Mouse (Mus musculus) embryonic facial prominence, embryonic 14.5 days (tissue): ENCODE results near the gene Alg3. TPM values are rescaled to one million over a fixed set of nuclear protein-coding genes. Genes with fewer than 3 reads are reported as not detected.
A peak's percentile ranks its signal among the peaks of the same experiment; 100 is the strongest.

Experiments used
- ATAC-seq: fragments of 200-750 bp; cut with Nextera tagmentation; 2 replicates; pipeline ENCODE4 v1.8.0; 2017; ENCODE audit warnings: low read depth, moderate number of reproducible peaks, moderate TSS enrichment
- DNase-seq: peaks from one replicate; pipeline ENCODE4 v3.0.0-alpha.2; 2015; ENCODE audit warnings: low spot score
- H3K27ac ChIP-seq: fragments of 300-500 bp; sonication (generic); replicated peaks from 2 replicates; pipeline ENCODE4 v1.5.1; 2014; ENCODE audit warnings: low read depth, mild to moderate bottlenecking, low read length, moderate library complexity
- H3K27me3 ChIP-seq: fragments of 300-500 bp; sonication (generic); replicated peaks from 2 replicates; pipeline ENCODE4 v1.6.1; 2014; ENCODE audit warnings: low read length; ENCODE audit not compliant: control insufficient read depth, insufficient read depth
- H3K36me3 ChIP-seq: fragments of 300-500 bp; sonication (generic); 2 replicates; pipeline ENCODE4 v1.6.1; 2014; ENCODE audit warnings: low read length, mixed read lengths; ENCODE audit not compliant: control insufficient read depth, insufficient read depth
- H3K4me1 ChIP-seq: fragments of 300-500 bp; sonication (generic); 2 replicates; pipeline ENCODE4 v1.6.1; 2014; ENCODE audit warnings: antibody characterized with exemption, low read length; ENCODE audit not compliant: control insufficient read depth, insufficient read depth
- H3K4me2 ChIP-seq: fragments of 300-500 bp; sonication (generic); 2 replicates; pipeline ENCODE4 v1.6.1; 2014; ENCODE audit warnings: low read depth, mild to moderate bottlenecking, low read length, moderate library complexity, mixed read lengths
- H3K4me3 ChIP-seq: fragments of 300-500 bp; sonication (generic); 2 replicates; pipeline ENCODE4 v1.5.1; 2014; ENCODE audit warnings: low read depth, mild to moderate bottlenecking, low read length
- H3K9ac ChIP-seq: fragments of 300-500 bp; sonication (generic); 2 replicates; pipeline ENCODE4 v1.6.1; 2014; ENCODE audit warnings: low read depth, mild to moderate bottlenecking, low read length, moderate library complexity, mixed read lengths
- H3K9me3 ChIP-seq: fragments of 300-500 bp; sonication (generic); 2 replicates; pipeline ENCODE4 v1.6.1; 2016; ENCODE audit warnings: low read length; ENCODE audit not compliant: control insufficient read depth
- WGBS: fragments of 180-500 bp; shearing (Covaris S2); extraction: QIAGEN DNeasy Blood & Tissue Kit; methylation state at CpG from one replicate; pipeline ENCODE4 v1.1.7; 2014; 5-methylcytosine and 5-hydroxymethylcytosine counted together
- polyA plus RNA-seq: library from polyadenylated mRNA; unstranded; fragments of >200 nt; fragmentation: Nextera tagmentation; extraction: Ambion mirVana; gene quantifications from 2 replicates; pipeline ENCODE4 v1.2.1, GENCODE M21; 2014

Gene Alg3
- polyA plus RNA-seq, 1 experiment from 2014 or later: 40.2 TPM

DNA sequence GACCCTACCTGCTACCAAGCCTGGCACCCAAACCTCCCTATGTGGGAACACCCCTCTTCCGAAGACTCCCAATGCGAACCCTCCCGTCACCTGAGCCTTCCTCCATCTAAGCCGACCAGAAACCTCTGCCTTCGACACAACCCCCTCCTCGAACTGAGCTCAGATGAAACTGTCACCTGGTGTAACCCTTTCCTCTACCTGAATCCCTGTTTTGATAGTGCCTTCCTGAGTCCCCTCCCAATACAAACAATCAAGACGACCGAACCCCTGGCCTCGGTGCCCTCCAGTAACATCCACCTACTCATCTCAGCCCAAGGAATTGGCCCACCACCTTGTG, 8.8 kb upstream of the Alg3 start:
- 2% methylated on average over 9 of the region's 9 CpGs for WGBS
- ATAC-seq: 0 out of 2 replicates have a peak, but pooled peaks have one; percentile 7
- Histone ChIP-seq H3K27ac (no peak overlapping the region), H3K27me3 (peaks cover 31% of the 10 kb centered on the region), H3K4me3 (peak overlapping the region; percentile 74), H3K4me2 (peak overlapping the region; percentile 99), H3K9ac (peak overlapping the region; percentile 75; the same call in 1 of the 2 replicates), H3K9me3 (no peaks in the 10 kb centered on the region), H3K36me3 (no peaks in the 10 kb centered on the region), H3K4me1 (peaks cover 20% of the 10 kb centered on the region)
- no peak for DNase-seq

DNA sequence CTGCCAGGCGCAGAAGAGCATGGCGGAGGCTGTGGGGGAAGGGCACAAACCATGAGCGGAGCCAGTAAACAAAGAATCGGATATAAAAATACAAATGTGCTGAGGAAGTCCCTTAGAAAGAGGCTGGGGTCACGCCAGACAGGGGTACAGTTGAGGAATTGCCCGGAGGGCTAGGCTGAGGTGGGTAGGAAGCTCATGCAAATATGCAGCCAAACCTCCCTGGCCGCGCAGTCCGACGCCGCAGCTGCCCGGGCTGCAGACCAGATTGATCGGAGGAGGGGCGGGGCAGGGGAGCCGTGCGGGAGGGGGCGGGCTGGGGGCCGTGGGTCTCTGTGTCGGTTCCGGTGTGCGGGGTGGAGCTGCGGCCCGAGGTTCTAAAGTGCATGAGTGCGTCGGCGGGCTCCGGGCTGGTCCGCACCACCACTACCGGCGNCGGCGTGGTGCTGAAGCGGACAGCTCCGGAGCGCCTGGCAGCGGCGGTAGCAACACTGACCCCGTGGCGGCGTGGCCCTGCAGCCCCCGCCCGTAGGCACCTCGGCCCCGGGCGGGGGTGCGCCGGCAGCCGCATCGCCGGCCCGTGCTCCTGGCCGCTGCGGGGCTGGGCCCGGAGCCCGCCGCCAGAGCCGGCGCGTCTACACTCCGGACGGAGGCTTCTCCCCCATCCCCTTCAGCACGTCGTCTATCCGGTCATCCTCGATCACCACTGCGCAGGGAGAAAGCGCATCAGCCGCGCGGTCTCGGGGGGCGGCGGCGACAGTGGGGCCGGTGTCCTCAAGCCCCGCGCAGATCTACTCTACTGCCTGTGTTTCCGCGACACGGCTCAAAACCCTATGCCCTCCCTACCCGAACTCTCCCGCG, 8.2 kb upstream of the Alg3 start:
- DNase-seq (peak; percentile 54), ATAC-seq (peak; percentile 52)
- Histone ChIP-seq H3K27ac (no peak overlapping the region), H3K4me2 (peak overlapping the region; percentile 99), H3K4me1 (peaks cover 20% of the 10 kb centered on the region), H3K9ac (peak overlapping the region; percentile 75; the same call in 1 of the 2 replicates), H3K36me3 (no peaks in the 10 kb centered on the region), H3K4me3 (peak overlapping the region; percentile 74), H3K27me3 (peaks cover 31% of the 10 kb centered on the region), H3K9me3 (no peaks in the 10 kb centered on the region)
- WGBS: 11% methylated on average over 16 of the region's 83 CpGs

DNA sequence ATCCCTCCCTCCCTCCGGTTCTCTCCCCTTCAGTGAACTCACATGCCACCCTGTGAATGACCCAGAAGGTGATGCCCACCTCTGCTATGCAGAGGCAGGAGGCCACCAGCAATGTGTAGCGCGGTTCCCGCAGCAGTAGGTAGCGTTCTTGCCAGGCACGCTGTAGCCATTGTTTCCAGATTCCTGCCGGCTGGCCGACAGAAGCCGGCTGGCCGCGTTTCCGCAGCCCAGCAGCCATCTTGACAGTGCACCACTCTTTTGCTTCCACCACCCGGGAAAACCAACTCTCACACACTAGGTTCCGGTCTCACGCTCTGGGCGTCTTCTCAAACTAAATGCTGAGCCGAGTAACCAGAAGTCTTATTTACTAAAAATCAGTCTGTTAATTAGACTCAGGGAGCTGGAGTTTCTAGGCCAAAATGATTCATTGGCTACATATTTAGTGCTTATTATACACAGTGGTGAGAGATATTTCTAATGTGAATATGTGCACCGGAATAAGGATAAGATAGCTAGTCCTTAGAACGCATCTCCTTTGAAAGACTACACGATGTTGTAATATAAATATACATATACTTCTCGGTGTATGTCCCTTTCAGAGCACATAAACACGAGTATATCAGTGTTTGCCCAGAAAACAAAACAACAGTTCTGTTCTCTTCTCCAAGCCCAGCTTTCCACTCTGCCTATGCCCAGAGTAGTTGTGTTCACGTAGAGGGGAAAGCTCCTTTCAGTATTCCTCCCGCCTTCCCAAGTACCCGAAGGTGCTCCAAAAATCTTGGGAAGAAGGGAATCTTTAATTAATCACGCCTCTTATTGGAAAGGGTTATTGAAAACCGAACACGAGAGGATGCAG, 806 bp downstream of the Alg3 start:
- Histone ChIP-seq H3K9ac (peak overlapping the region; percentile 83), H3K27ac (peak overlapping the region; percentile 56), H3K4me1 (peaks cover 11% of the 10 kb centered on the region), H3K4me3 (peak overlapping the region; percentile 84), H3K9me3 (no peaks in the 10 kb centered on the region), H3K36me3 (peaks cover 22% of the 10 kb centered on the region), H3K4me2 (peak overlapping the region; percentile 84), H3K27me3 (no peaks in the 10 kb centered on the region)
- WGBS: 1% methylated on average over 28 of the region's 28 CpGs
- DNase-seq: peak; percentile 89
- peak; percentile 74 for ATAC-seq

DNA sequence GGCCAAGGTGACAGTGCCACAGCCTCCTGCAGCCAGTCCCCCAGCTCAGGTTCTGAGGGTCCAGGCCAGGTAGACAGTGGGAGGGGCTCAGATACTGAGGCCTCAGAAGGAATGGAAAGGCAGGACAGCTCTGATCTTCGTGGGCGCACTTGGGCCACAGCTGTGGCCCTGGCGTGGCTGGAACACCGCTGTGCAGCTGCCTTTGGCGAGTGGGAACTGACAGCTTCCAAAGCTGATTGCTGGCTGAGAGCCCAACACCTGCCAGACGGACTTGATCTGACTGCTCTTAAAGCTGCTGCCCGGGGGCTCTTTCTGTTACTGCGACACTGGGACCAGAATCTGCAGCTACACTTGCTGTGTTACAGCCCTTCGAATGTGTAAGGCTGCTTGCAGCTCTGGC, 6.8 kb downstream of the Alg3 start:
- H3K36me3 ChIP-seq: peaks cover 37% of the 10 kb centered on the region
- ATAC-seq (peak; percentile 62; the same call in 1 of the 2 replicates), DNase-seq (peak; percentile 88)
- H3K27ac ChIP-seq: no peak overlapping the region
- H3K4me2 ChIP-seq: no peak overlapping the region
- no peaks in the 10 kb centered on the region for H3K27me3 ChIP-seq
- H3K9ac ChIP-seq: no peak overlapping the region
- WGBS: 58% methylated on average over 8 of the region's 9 CpGs
- H3K9me3 ChIP-seq: no peaks in the 10 kb centered on the region
- no peaks in the 10 kb centered on the region for H3K4me1 ChIP-seq
- no peak overlapping the region for H3K4me3 ChIP-seq

DNA sequence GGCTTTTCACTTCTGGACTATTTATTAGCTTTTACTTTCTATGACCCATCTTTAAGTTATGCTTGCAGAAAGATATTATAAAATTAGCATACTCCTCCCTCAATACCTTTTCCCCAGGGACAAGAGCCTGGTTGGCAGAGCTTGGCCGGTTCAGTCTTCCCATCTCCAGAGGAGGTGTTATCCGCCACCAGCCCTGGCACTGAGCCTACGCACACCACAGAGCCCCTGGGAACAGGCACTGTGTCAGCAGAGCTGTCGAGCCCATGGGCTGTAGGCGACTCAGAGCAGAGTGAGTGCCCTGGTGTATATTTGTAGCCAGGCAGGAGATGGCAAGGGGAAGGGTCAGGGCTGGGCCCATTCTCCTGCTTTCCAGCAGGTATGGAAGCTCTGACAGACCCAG, 11.0 kb downstream of the Alg3 start:
- 67% methylated on average over 5 of the region's 5 CpGs for WGBS
- H3K4me1 ChIP-seq: no peaks in the 10 kb centered on the region
- peaks cover 13% of the 10 kb centered on the region; the same call in 1 of the 2 replicates for H3K36me3 ChIP-seq
- DNase-seq (peak; percentile 14), ATAC-seq (no peak)
- H3K4me2 ChIP-seq: no peak overlapping the region
- no peak overlapping the region for H3K9ac ChIP-seq
- no peaks in the 10 kb centered on the region for H3K27me3 ChIP-seq
- no peaks in the 10 kb centered on the region for H3K9me3 ChIP-seq
- H3K27ac ChIP-seq: no peak overlapping the region
- no peak overlapping the region for H3K4me3 ChIP-seq

DNA sequence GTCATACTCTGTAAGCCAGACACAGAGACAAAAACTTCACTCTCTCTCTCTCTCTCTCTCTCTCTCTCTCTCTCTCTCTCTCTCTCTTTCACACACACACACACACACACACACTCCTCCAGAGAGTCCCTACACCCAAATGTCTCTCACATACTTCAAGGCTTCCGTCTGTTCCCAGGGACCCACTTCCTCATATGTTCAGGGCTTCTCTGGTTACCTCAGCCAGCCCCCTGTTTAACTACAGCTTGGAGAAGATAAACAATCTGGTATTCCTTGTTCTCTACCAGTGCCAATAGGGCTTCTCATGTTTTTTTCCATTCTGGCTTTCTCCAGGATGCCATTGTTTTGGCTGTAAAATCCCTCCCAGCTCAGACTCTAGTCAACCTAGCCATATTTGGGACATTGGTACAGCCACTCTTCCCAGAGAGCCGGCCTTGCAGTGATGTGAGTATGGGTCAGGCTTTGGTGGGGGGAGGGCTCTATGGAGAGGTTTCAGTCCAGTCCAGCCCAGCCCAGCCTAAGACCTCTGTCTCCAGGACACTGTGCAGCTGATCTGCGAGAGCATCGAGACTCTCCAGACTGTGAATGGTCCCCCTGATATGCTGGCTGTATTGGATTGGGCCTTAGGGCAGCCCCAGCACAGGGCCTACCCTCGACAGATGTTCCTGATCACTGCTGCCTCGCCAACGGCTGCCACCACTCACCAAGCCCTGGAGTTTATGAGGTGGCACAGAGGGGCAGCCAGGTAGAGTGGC, 14.7 kb downstream of the Alg3 start:
- no peak for ATAC-seq

DNA sequence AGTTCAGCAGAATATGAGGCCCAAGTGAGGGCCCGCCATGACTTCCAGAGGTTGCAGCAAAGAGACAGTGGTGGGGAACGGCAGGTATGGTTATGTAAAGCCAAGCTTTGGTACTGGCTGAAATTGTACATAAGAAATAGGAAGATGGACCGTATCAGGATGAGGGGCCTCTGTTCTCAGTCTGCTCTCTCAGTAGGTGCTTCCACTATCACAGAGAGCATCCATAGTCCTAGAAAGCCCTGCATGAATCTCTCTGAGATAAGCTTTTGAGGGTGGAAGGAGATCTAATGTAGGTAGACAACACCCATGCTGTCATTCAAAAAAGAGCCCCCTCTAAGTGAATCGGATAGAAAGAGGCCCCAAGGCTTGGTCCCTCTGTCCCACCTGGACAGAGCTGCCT, 15.8 kb downstream of the Alg3 start:
- no peak overlapping the region for H3K4me2 ChIP-seq

More for the DNA sequence above, 14.7 kb downstream of the Alg3 start:
- H3K27ac ChIP-seq: no peak overlapping the region
- WGBS: 46% methylated on average over 7 of the region's 7 CpGs
- no peaks in the 10 kb centered on the region for H3K4me1 ChIP-seq
- no peaks in the 10 kb centered on the region for H3K9me3 ChIP-seq
- H3K9ac ChIP-seq: no peak overlapping the region
- H3K4me3 ChIP-seq: no peak overlapping the region
- no peak overlapping the region for H3K4me2 ChIP-seq
- no peak for DNase-seq
- peaks cover 22% of the 10 kb centered on the region for H3K27me3 ChIP-seq
- no peaks in the 10 kb centered on the region for H3K36me3 ChIP-seq

DNA sequence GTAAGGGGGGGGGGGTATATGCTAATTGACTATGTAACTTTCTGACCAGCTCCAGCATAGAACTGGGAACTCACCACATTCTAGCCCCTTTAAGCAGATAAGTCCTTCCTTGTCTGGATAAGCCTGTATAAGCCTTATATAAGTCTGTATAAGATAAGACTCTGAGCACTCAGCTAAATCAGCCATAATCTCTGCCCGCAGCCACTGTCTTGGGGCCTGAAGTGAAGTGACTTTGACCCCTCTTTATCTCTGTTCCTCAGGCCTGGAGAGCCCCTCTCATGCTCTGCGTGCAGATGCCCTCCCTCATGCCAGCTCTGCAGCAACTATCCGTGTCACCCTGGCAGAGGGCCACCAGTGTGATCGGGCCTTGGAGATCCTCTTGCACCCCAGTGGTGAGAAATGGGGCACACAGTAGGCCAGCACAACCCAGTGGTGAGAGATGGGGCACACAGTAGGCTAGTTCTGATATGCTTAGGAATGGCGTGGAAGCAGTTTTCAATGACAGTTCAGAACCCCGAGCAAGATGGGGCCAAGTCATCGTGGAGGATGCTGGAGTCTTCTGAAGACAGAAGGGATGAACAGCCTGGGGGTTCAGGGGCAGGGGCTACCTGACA, 16.4 kb downstream of the Alg3 start:
- Histone ChIP-seq H3K4me1 (no peaks in the 10 kb centered on the region), H3K4me3 (no peak overlapping the region), H3K27ac (no peak overlapping the region), H3K36me3 (no peaks in the 10 kb centered on the region), H3K4me2 (no peak overlapping the region), H3K9me3 (no peaks in the 10 kb centered on the region), H3K9ac (no peak overlapping the region), H3K27me3 (peaks cover 39% of the 10 kb centered on the region)
- WGBS: 73% methylated on average over 7 of the region's 7 CpGs
- DNase-seq: no peak
- no peak for ATAC-seq

More for the DNA sequence above, 15.8 kb downstream of the Alg3 start:
- H3K36me3 ChIP-seq: no peaks in the 10 kb centered on the region
- DNase-seq (no peak), ATAC-seq (no peak)
- no peak overlapping the region for H3K27ac ChIP-seq
- peaks cover 34% of the 10 kb centered on the region for H3K27me3 ChIP-seq
- H3K9ac ChIP-seq: no peak overlapping the region
- no peaks in the 10 kb centered on the region for H3K9me3 ChIP-seq
- H3K4me1 ChIP-seq: no peaks in the 10 kb centered on the region
- H3K4me3 ChIP-seq: no peak overlapping the region
- 92% methylated on average over 4 of the region's 4 CpGs for WGBS
